Mouse (Mus musculus): ENCODE measurements around the gene AC124108.1.

DNA sequence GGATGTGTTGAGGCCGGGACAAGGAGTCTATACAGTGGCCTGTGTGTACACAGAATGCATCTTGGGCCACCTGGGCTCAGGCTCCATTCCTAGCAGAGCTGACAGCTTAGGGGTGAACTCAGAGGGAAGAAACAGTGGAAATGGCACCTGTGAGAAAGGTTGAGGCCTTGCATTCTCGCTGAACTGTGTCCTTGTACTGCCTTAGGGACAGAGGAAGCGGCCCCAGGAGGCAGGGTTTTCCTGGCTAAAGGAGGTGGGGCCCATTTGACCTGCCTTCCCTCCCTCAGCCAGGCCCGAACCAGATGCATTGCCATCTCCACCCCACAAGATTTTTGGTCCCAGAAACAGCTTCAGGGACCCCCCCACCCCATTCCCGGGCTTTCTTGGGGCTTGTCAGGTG, 4.4 kb downstream of the AC124108.1 start:
- TF ChIP-seq CTCF (IDR thresholded peaks at IDR 0.05; ENCODE audit: low read depth): no peak
- no peak for TF ChIP-seq EP300 (IDR thresholded peaks at IDR 0.05; ENCODE audit: low read depth)
